Mouse (Mus musculus): ENCODE results near the gene Cish. TPM values are rescaled to one million over a fixed set of nuclear protein-coding genes. Genes with fewer than 3 reads are reported as not detected.

The Cish gene
- polyA plus RNA-seq (2014; fragmentation: Nextera tagmentation; extraction: Ambion mirVana), result 4.1 and 4.4 TPM in 2 replicates

DNA sequence AAGGTAGTCTGAATTCAATTTTAAA lies at the start of gene Cish:
TSS of gene Cish (plus strand) at position 11 of the 25 bp plus-strand sequence.
- DNase-seq (ENCODE audit: low spot score), result no peak
- Histone ChIP-seq H3K27me3 (ENCODE audit: control insufficient read depth, insufficient read depth, low read length) (no peaks in the 10 kb centered on the region), H3K27ac (replicated peaks; ENCODE audit: low read depth, low read length) (no peak within 1 kb of the TSS), H3K4me1 (ENCODE audit: control insufficient read depth, insufficient read depth, low read length) (0 out of 2 replicates have a peak, but pooled peaks cover 8% of the 10 kb centered on the region), H3K9ac (ENCODE audit: low read length) (peak within 1 kb of the TSS; percentile 45), H3K36me3 (ENCODE audit: control insufficient read depth, insufficient read depth, low read length) (no peaks in the 10 kb centered on the region), H3K9me3 (ENCODE audit: control insufficient read depth, low read length) (no peaks in the 10 kb centered on the region; the same call in 1 of the 2 replicates), H3K4me2 (ENCODE audit: low read depth, severe bottlenecking) (peak within 1 kb of the TSS; percentile 93), H3K4me3 (ENCODE audit: low read depth, low read length) (peak within 1 kb of the TSS; percentile 44)
- ATAC-seq (ENCODE audit: insufficient number of reproducible peaks, low FRiP score, low TSS enrichment, low read depth), result no peak

DNA sequence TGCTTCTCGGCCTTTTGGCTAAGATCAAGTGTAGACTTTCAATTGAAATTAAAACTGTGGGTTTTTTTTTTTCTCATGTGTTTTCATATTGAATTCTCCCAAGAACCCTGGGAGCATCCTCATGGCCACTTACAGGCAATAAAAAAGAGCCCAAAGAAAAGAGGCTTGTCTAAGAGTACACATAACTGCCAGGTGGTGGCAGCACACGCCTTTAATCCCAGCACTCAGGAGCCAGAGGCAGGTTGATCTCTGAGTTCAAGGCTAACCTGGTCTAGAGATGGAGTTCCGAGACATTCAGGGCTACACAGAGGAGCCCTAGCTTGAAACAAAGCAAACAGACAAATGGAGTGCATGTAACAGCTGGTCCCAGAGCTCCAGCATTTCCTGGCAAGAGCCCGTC lies 49.7 kb upstream of the Cish start:
- DNase-seq (ENCODE audit: low spot score), result no peak
- no peak overlapping the region for H3K4me3 ChIP-seq (ENCODE audit: low read depth, low read length)

DNA sequence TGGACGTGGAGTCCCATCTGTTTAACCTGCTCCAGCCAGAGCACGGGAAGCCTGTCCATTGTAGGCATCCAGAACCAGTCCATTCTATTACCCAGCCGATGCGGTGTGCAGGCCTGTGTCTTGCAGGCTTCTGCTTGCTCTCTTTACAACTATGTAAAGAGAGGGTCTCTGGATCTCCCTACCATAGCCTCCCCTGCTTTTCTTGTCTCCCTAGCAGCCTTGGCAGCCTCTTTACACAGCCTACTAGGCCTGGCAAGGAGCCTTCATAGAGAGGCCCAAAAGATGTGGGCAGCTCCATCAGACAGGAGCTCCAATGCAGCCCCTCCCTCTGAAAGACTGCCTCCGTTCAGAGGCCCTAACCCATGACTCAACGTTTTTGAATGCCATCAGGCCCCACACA lies 46.7 kb upstream of the Cish start:
- no peaks in the 10 kb centered on the region for H3K36me3 ChIP-seq (ENCODE audit: control insufficient read depth, insufficient read depth, low read length)
- ATAC-seq (ENCODE audit: insufficient number of reproducible peaks, low FRiP score, low TSS enrichment, low read depth), result no peak

More for the DNA sequence above, 49.7 kb upstream of the Cish start:
- Histone ChIP-seq H3K27me3 (ENCODE audit: control insufficient read depth, insufficient read depth, low read length) (no peaks in the 10 kb centered on the region), H3K4me2 (ENCODE audit: low read depth, severe bottlenecking) (no peak overlapping the region), H3K9me3 (ENCODE audit: control insufficient read depth, low read length) (no peaks in the 10 kb centered on the region), H3K27ac (replicated peaks; ENCODE audit: low read depth, low read length) (no peak overlapping the region), H3K9ac (ENCODE audit: low read length) (no peak overlapping the region), H3K4me1 (ENCODE audit: control insufficient read depth, insufficient read depth, low read length) (no peaks in the 10 kb centered on the region), H3K36me3 (ENCODE audit: control insufficient read depth, insufficient read depth, low read length) (no peaks in the 10 kb centered on the region)
- ATAC-seq (ENCODE audit: insufficient number of reproducible peaks, low FRiP score, low TSS enrichment, low read depth), result no peak
- WGBS, result 62% methylated on average over 4 of the region's 4 CpGs

DNA sequence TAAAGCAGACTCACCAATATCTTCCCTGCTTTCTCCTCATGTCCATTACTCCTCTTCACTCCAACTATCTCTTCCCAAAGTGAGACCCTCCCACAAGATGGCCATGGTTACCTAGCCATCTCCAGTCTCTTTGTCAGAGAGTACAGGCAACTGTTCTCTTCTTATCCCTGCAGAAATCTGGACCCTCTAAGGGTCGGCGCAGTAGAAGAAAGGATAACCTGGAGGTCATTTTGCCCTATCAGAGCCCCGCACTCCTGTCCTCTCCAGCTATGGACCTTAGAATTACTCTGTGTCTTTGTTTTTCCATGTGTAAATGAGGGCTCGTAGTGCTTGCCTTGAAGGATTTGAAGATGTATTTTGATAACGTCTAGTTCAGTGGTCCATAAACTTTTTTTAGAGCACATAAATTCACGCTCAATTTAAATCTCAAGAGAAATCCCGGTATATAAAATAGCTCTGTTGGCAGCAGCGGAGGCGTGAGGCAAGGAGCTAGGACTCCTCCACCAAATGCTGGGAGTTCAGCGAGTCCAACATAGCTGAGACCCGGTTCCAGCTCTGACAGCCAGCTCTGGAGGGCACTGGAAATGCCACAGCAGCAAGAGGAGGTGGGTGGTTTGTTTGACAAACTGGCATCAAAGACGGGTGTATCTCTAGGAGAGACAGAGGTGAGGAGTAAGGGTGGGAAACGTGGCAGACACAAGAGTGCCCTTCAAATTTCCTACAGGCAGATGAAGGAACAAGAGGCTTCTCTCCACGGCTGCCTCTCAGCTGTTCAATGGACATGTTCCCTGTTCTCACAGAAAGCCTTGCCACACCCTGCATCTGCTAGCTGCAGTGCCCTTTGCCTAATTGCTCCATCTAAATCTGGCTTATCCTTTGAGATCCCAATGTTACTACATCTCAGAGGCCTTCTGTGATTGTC lies 45.1 kb upstream of the Cish start:
- Histone ChIP-seq H3K36me3 (ENCODE audit: control insufficient read depth, insufficient read depth, low read length) (no peaks in the 10 kb centered on the region), H3K27ac (replicated peaks; ENCODE audit: low read depth, low read length) (no peak overlapping the region), H3K4me3 (ENCODE audit: low read depth, low read length) (no peak overlapping the region), H3K9me3 (ENCODE audit: control insufficient read depth, low read length) (no peaks in the 10 kb centered on the region), H3K4me1 (ENCODE audit: control insufficient read depth, insufficient read depth, low read length) (no peaks in the 10 kb centered on the region), H3K4me2 (ENCODE audit: low read depth, severe bottlenecking) (no peak overlapping the region), H3K9ac (ENCODE audit: low read length) (no peak overlapping the region), H3K27me3 (ENCODE audit: control insufficient read depth, insufficient read depth, low read length) (no peaks in the 10 kb centered on the region)
- DNase-seq (ENCODE audit: low spot score) (no peak), ATAC-seq (ENCODE audit: insufficient number of reproducible peaks, low FRiP score, low TSS enrichment, low read depth) (no peak)
- 85% methylated on average over 14 of the region's 14 CpGs for WGBS

More for the DNA sequence above, 46.7 kb upstream of the Cish start:
- Histone ChIP-seq H3K27me3 (ENCODE audit: control insufficient read depth, insufficient read depth, low read length) (no peaks in the 10 kb centered on the region), H3K9me3 (ENCODE audit: control insufficient read depth, low read length) (no peaks in the 10 kb centered on the region), H3K9ac (ENCODE audit: low read length) (no peak overlapping the region), H3K4me2 (ENCODE audit: low read depth, severe bottlenecking) (no peak overlapping the region), H3K4me1 (ENCODE audit: control insufficient read depth, insufficient read depth, low read length) (no peaks in the 10 kb centered on the region), H3K27ac (replicated peaks; ENCODE audit: low read depth, low read length) (no peak overlapping the region), H3K4me3 (ENCODE audit: low read depth, low read length) (no peak overlapping the region)
- no peak for DNase-seq (ENCODE audit: low spot score)
- 77% methylated on average over 6 of the region's 6 CpGs for WGBS

DNA sequence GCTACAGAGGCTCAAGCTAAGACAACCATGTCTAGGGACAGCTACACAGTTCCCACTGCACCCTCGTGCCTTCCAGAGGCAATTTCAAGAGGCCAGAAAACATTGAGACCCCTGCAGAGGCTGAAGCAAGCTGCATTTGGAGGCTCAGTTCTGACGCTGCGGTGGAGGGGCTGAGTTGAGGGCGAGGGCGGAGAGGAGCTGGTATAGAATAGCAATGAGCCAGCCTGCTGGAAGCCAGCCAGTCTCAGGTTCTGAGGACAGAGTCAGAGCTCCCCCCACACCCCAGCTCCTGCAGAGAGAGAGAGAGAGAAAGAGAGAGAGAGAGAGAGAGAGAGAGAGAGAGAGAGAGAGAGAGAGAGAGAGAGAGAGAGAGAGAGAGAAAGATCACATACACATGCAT lies 43.7 kb upstream of the Cish start:
- Histone ChIP-seq H3K4me3 (ENCODE audit: low read depth, low read length) (no peak overlapping the region), H3K4me1 (ENCODE audit: control insufficient read depth, insufficient read depth, low read length) (no peaks in the 10 kb centered on the region), H3K27me3 (ENCODE audit: control insufficient read depth, insufficient read depth, low read length) (no peaks in the 10 kb centered on the region), H3K9me3 (ENCODE audit: control insufficient read depth, low read length) (no peaks in the 10 kb centered on the region), H3K9ac (ENCODE audit: low read length) (no peak overlapping the region), H3K4me2 (ENCODE audit: low read depth, severe bottlenecking) (no peak overlapping the region), H3K36me3 (ENCODE audit: control insufficient read depth, insufficient read depth, low read length) (no peaks in the 10 kb centered on the region), H3K27ac (replicated peaks; ENCODE audit: low read depth, low read length) (no peak overlapping the region)
- ATAC-seq (ENCODE audit: insufficient number of reproducible peaks, low FRiP score, low TSS enrichment, low read depth) (no peak), DNase-seq (ENCODE audit: low spot score) (no peak)
- WGBS, result 26% methylated on average over 5 of the region's 5 CpGs

DNA sequence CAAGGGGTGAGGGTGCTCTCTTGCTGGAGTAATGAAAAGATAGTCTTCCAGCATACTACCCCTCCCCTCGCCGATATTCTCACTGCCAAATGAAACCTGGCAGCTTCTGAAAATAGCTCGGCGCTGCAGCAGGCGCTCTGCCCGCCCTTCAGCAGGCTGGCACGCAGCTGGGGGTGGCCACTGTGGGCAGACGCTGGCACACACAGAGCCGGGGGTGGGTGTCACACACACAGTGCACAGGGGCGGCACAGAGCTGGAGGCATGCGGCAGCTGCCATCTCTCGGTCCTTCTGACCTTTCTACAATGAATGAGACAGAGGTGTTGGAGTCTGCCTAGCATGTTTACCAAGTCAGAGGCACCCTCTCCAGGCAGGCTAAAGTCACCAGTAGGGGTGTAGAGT lies 41.4 kb upstream of the Cish start:
- Histone ChIP-seq H3K9ac (ENCODE audit: low read length) (no peak overlapping the region), H3K4me1 (ENCODE audit: control insufficient read depth, insufficient read depth, low read length) (no peaks in the 10 kb centered on the region), H3K27ac (replicated peaks; ENCODE audit: low read depth, low read length) (no peak overlapping the region), H3K9me3 (ENCODE audit: control insufficient read depth, low read length) (no peaks in the 10 kb centered on the region), H3K4me3 (ENCODE audit: low read depth, low read length) (no peak overlapping the region), H3K4me2 (ENCODE audit: low read depth, severe bottlenecking) (no peak overlapping the region), H3K36me3 (ENCODE audit: control insufficient read depth, insufficient read depth, low read length) (no peaks in the 10 kb centered on the region), H3K27me3 (ENCODE audit: control insufficient read depth, insufficient read depth, low read length) (no peaks in the 10 kb centered on the region)
- 79% methylated on average over 12 of the region's 12 CpGs for WGBS
- ATAC-seq (ENCODE audit: insufficient number of reproducible peaks, low FRiP score, low TSS enrichment, low read depth) (no peak), DNase-seq (ENCODE audit: low spot score) (no peak)

DNA sequence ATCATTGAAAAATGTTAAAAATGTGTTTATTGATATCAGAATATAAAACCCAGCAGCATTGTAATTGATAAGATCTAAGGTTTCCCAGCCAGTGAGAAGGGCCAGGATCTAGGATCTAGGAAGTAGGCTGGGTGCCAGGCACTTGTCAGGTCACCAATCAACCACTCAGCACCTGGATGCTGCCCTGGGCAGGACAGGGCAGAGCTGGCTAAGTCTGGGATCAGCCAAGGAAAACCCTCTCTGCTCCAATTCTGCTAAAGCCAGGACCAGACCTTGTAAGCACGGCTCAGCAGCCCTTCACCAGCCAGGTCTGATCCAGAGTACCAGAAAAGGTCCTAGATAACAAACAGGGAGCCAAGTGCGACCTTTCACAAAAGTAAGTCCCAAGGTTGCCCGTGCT lies 40.9 kb upstream of the Cish start:
- WGBS, result 81% methylated on average over 3 of the region's 3 CpGs
- Histone ChIP-seq H3K27me3 (ENCODE audit: control insufficient read depth, insufficient read depth, low read length) (no peaks in the 10 kb centered on the region), H3K4me2 (ENCODE audit: low read depth, severe bottlenecking) (no peak overlapping the region), H3K4me1 (ENCODE audit: control insufficient read depth, insufficient read depth, low read length) (no peaks in the 10 kb centered on the region), H3K9me3 (ENCODE audit: control insufficient read depth, low read length) (no peaks in the 10 kb centered on the region), H3K9ac (ENCODE audit: low read length) (no peak overlapping the region), H3K36me3 (ENCODE audit: control insufficient read depth, insufficient read depth, low read length) (no peaks in the 10 kb centered on the region), H3K27ac (replicated peaks; ENCODE audit: low read depth, low read length) (no peak overlapping the region), H3K4me3 (ENCODE audit: low read depth, low read length) (no peak overlapping the region)
- DNase-seq (ENCODE audit: low spot score), result no peak
- ATAC-seq (ENCODE audit: insufficient number of reproducible peaks, low FRiP score, low TSS enrichment, low read depth), result no peak

DNA sequence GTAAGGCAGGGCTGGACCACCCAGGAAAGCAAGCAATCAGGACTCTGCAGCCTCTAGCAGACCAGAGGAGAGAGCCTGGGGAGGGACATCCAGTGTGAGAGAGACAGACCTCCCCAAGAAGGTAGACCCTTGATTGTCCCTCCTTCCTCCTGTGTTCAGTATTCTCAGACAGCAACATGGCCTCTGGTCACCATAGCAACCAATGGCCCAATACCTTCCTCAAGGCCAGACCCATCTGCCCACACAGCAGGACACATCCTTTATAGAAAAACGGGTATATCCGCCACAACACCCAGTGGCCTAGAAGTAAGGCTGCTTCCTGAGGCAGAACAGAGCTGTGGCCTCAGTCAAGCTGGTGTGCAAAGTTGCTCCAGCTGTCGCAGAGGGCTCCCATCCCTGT lies 40.2 kb upstream of the Cish start:
- no peaks in the 10 kb centered on the region for H3K36me3 ChIP-seq (ENCODE audit: control insufficient read depth, insufficient read depth, low read length)
- H3K27ac ChIP-seq (replicated peaks; ENCODE audit: low read depth, low read length), result no peak overlapping the region
- WGBS, result 54% methylated on average over 3 of the region's 3 CpGs
- no peaks in the 10 kb centered on the region for H3K9me3 ChIP-seq (ENCODE audit: control insufficient read depth, low read length)
- no peak for ATAC-seq (ENCODE audit: insufficient number of reproducible peaks, low FRiP score, low TSS enrichment, low read depth)
- no peak overlapping the region for H3K4me3 ChIP-seq (ENCODE audit: low read depth, low read length)
- H3K4me1 ChIP-seq (ENCODE audit: control insufficient read depth, insufficient read depth, low read length), result no peaks in the 10 kb centered on the region
- no peak overlapping the region for H3K9ac ChIP-seq (ENCODE audit: low read length)
- DNase-seq (ENCODE audit: low spot score), result no peak
- no peaks in the 10 kb centered on the region for H3K27me3 ChIP-seq (ENCODE audit: control insufficient read depth, insufficient read depth, low read length)
- no peak overlapping the region for H3K4me2 ChIP-seq (ENCODE audit: low read depth, severe bottlenecking)

DNA sequence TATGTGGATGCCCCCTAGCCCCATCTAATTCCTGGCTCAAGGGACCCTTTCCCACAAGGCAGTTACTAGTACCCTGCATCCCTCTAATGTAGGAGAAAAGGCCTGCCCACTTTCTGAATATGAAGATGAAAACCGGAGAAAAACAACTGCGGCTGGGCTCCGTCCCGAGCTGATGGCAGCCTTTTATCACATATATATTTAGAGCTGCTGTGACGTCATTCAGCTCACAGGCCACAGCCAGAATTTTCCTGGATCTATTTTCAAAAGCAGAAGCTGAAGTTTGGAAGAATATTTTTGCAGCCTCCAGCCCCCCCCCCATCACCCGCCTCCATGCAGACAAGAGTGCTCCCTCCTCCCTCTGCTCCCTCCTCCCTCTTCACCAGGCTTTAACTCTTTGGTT lies 36.3 kb upstream of the Cish start:
- 72% methylated on average over 6 of the region's 6 CpGs for WGBS

More for the DNA sequence above, 36.3 kb upstream of the Cish start:
- no peak overlapping the region for H3K9ac ChIP-seq (ENCODE audit: low read length)
- H3K27me3 ChIP-seq (ENCODE audit: control insufficient read depth, insufficient read depth, low read length), result no peaks in the 10 kb centered on the region
- ATAC-seq (ENCODE audit: insufficient number of reproducible peaks, low FRiP score, low TSS enrichment, low read depth) (no peak), DNase-seq (ENCODE audit: low spot score) (no peak)
- H3K4me3 ChIP-seq (ENCODE audit: low read depth, low read length), result no peak overlapping the region
- no peak overlapping the region for H3K4me2 ChIP-seq (ENCODE audit: low read depth, severe bottlenecking)
- no peaks in the 10 kb centered on the region for H3K36me3 ChIP-seq (ENCODE audit: control insufficient read depth, insufficient read depth, low read length)
- no peaks in the 10 kb centered on the region for H3K9me3 ChIP-seq (ENCODE audit: control insufficient read depth, low read length)
- no peaks in the 10 kb centered on the region for H3K4me1 ChIP-seq (ENCODE audit: control insufficient read depth, insufficient read depth, low read length)
- H3K27ac ChIP-seq (replicated peaks; ENCODE audit: low read depth, low read length), result no peak overlapping the region

All from limb, embryonic 11.5 days (tissue).